Mouse (Mus musculus) embryonic facial prominence, embryonic 14.5 days (tissue): Measurements from ENCODE around the gene 4930518I15Rik. TPM values are rescaled to one million over a fixed set of nuclear protein-coding genes. Genes with fewer than 3 reads are reported as not detected.
A peak's percentile ranks its signal among the peaks of the same experiment; 100 is the strongest.
"Not testable (repeated sequence)": the region's sequence is repeated elsewhere in the genome, so short reads cannot be mapped to it uniquely, and the experiment has no call there.

Source experiments
- ATAC-seq: fragments of 200-750 bp; cut with Nextera tagmentation; 2 replicates; pipeline ENCODE4 v1.8.0; 2017; ENCODE audit warnings: low read depth, moderate number of reproducible peaks, moderate TSS enrichment
- DNase-seq: peaks from one replicate; pipeline ENCODE4 v3.0.0-alpha.2; 2015; ENCODE audit warnings: low spot score
- H3K27ac ChIP-seq: fragments of 300-500 bp; sonication (generic); replicated peaks from 2 replicates; pipeline ENCODE4 v1.5.1; 2014; ENCODE audit warnings: low read depth, mild to moderate bottlenecking, low read length, moderate library complexity
- H3K27me3 ChIP-seq: fragments of 300-500 bp; sonication (generic); replicated peaks from 2 replicates; pipeline ENCODE4 v1.6.1; 2014; ENCODE audit warnings: low read length; ENCODE audit not compliant: control insufficient read depth, insufficient read depth
- H3K36me3 ChIP-seq: fragments of 300-500 bp; sonication (generic); 2 replicates; pipeline ENCODE4 v1.6.1; 2014; ENCODE audit warnings: low read length, mixed read lengths; ENCODE audit not compliant: control insufficient read depth, insufficient read depth
- H3K4me1 ChIP-seq: fragments of 300-500 bp; sonication (generic); 2 replicates; pipeline ENCODE4 v1.6.1; 2014; ENCODE audit warnings: antibody characterized with exemption, low read length; ENCODE audit not compliant: control insufficient read depth, insufficient read depth
- H3K4me2 ChIP-seq: fragments of 300-500 bp; sonication (generic); 2 replicates; pipeline ENCODE4 v1.6.1; 2014; ENCODE audit warnings: low read depth, mild to moderate bottlenecking, low read length, moderate library complexity, mixed read lengths
- H3K4me3 ChIP-seq: fragments of 300-500 bp; sonication (generic); 2 replicates; pipeline ENCODE4 v1.5.1; 2014; ENCODE audit warnings: low read depth, mild to moderate bottlenecking, low read length
- H3K9ac ChIP-seq: fragments of 300-500 bp; sonication (generic); 2 replicates; pipeline ENCODE4 v1.6.1; 2014; ENCODE audit warnings: low read depth, mild to moderate bottlenecking, low read length, moderate library complexity, mixed read lengths
- H3K9me3 ChIP-seq: fragments of 300-500 bp; sonication (generic); 2 replicates; pipeline ENCODE4 v1.6.1; 2016; ENCODE audit warnings: low read length; ENCODE audit not compliant: control insufficient read depth
- WGBS: fragments of 180-500 bp; shearing (Covaris S2); extraction: QIAGEN DNeasy Blood & Tissue Kit; methylation state at CpG from one replicate; pipeline ENCODE4 v1.1.7; 2014; 5-methylcytosine and 5-hydroxymethylcytosine counted together
- polyA plus RNA-seq: library from polyadenylated mRNA; unstranded; fragments of >200 nt; fragmentation: Nextera tagmentation; extraction: Ambion mirVana; gene quantifications from 2 replicates; pipeline ENCODE4 v1.2.1, GENCODE M21; 2014

4930518I15Rik gene
- polyA plus RNA-seq, 1 experiment from 2014 or later = 3.2 TPM

DNA sequence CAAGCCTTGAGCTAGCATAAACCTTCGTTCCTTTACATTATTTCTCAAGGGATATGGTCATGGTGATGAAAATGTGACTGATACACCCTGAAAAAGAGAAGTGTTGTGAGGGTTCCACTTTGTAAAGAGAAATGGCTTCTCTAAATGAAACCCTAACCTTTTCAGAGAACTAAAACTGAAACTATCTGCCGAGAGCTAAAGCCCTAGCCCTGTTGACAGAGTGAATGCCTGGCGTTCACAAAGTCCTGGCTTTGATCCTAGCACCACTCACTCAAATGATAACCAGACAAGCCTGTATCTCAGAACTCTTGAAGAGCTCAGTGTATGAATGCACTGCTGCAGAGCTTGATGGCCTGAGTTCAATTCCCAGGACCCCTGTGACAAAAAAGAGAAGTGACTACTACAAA lies 358 bp downstream of the 4930518I15Rik start:
- Histone ChIP-seq H3K27me3 (no peaks in the 10 kb centered on the region), H3K9ac (no peak overlapping the region), H3K9me3 (no peaks in the 10 kb centered on the region), H3K4me2 (no peak overlapping the region), H3K4me1 (peaks cover 12% of the 10 kb centered on the region), H3K36me3 (peaks cover 46% of the 10 kb centered on the region), H3K27ac (no peak overlapping the region; the same call in 1 of the 2 replicates), H3K4me3 (no peak overlapping the region)
- DNase-seq = no peak
- WGBS = 61% methylated on average over 3 of the region's 3 CpGs
- no peak for ATAC-seq

DNA sequence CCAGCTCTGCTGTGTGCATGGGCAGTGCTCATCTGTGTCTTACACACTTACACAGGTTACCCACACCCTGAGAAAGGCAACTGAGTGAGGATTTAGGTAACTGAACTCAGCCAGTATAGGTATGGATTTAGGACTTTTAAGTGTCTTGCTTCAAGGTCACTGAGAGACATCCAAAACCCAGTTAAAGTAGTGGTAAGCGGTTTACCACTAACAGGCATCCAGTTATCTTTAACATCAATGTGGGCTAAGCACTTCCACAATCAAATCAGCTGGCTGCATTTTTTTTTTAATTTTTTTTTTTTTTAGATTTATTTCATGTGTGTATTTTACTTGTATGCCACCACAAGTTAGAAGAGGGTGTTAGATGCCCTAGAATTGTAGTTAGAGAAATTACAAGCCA lies 1.4 kb downstream of the 4930518I15Rik start:
- ATAC-seq = no peak
- no peak overlapping the region for H3K9ac ChIP-seq
- H3K27ac ChIP-seq = no peak overlapping the region
- H3K4me1 ChIP-seq = peaks cover 7% of the 10 kb centered on the region; the same call in 1 of the 2 replicates
- H3K9me3 ChIP-seq = no peaks in the 10 kb centered on the region
- peaks cover 56% of the 10 kb centered on the region for H3K36me3 ChIP-seq
- H3K4me2 ChIP-seq = no peak overlapping the region
- no peaks in the 10 kb centered on the region for H3K27me3 ChIP-seq
- DNase-seq = no peak
- WGBS = 91% methylated on average over 1 of the region's 1 CpGs
- H3K4me3 ChIP-seq = no peak overlapping the region

DNA sequence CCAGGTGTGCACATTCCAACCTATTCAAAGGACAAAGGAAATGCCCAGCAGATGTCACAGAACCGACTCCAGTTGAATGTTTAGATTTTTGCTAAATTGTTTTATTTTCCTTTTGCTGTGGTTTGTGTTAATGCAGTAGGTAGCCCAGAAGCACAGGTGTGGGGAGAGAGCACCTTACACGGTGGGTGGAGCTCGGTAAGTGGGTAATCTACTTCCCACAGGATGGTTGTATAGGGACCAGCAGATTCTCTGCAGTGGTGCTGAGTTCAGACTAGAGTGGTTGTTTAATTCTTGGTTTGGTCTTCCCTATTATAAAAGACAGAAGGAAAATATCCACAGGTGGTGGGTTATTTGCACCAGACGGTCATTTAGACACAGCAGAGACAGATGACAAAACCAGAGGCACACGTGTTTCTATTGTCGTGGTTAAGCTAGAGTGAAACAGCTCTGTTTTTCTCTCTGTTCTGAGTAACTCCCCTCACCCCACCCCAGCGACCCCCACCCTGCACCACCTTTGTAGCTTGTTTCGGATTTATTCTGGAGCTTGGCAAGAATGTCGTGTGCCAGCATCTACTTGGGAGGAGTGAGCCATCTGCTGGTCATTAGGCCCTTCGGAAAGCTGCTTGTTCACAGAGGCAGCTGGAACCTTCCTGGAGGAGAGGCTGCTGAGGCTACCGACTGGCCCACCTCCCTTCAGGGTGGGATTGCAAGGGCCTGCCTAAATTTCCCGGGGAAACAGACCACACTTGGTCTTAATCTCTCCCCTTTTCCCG lies 3.6 kb downstream of the 4930518I15Rik start:
- ATAC-seq = peak; percentile 66
- peak; percentile 85 for DNase-seq
- not testable (repeated sequence) for H3K4me3 ChIP-seq, H3K9ac ChIP-seq, H3K4me1 ChIP-seq, H3K27me3 ChIP-seq, H3K9me3 ChIP-seq, H3K4me2 ChIP-seq
- peaks cover 74% of the 10 kb centered on the region for H3K36me3 ChIP-seq
- H3K27ac ChIP-seq = peak overlapping the region; percentile 2; the same call in 1 of the 2 replicates
- WGBS = 26% methylated on average over 13 of the region's 13 CpGs

DNA sequence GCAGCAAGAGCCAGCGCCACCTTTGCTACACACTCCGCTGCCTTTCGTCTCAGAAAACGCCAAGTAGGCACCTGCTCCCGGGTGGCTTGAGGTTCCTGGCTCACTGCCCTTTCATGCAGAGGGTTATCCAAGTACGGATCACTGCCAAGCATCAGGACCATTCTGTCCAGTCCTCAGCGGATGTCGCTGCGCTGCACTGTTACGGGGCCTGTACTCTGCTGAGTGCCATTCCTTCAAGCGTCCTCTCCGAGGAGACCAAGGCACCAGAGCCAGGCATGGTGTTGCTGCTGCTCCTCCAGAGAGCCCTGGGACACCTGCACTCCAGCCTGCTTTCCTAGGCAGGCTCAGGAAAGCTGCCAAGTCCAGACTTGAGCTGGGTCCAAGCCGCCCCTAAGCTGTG lies 4.2 kb downstream of the 4930518I15Rik start:
- H3K36me3 ChIP-seq = peaks cover 80% of the 10 kb centered on the region
- not testable (repeated sequence) for H3K4me2 ChIP-seq, H3K27ac ChIP-seq, H3K9ac ChIP-seq, H3K9me3 ChIP-seq, DNase-seq, H3K27me3 ChIP-seq, H3K4me3 ChIP-seq, H3K4me1 ChIP-seq
- WGBS = 79% methylated on average over 7 of the region's 13 CpGs
- peak; percentile 44 for ATAC-seq

DNA sequence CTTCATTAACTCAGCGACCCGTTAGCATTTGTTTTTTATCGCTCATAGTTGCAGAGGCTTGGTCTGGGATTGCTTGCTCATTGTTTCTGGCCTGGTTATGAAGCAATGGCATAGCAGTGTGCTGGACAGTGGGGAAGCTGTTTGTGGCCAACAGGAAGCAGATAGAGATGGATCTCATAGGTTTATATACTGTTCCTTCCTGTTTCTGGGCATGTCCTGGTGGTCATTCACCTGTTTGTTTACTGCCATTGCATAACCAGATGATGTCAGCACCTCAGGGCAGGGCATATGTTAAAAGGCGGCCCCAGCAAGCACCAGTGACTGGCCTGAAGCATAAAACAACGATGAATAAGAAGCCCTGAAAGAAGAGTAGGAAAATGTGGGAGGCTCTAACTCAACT lies 7.2 kb downstream of the 4930518I15Rik start:
- no peak overlapping the region for H3K4me2 ChIP-seq
- H3K9ac ChIP-seq = no peak overlapping the region
- no peak overlapping the region for H3K4me3 ChIP-seq
- H3K27ac ChIP-seq = no peak overlapping the region
- no peaks in the 10 kb centered on the region for H3K4me1 ChIP-seq
- no peaks in the 10 kb centered on the region for H3K9me3 ChIP-seq
- no peaks in the 10 kb centered on the region for H3K27me3 ChIP-seq
- H3K36me3 ChIP-seq = peaks cover 81% of the 10 kb centered on the region
- no peak for ATAC-seq
- DNase-seq = no peak
- 91% methylated on average over 5 of the region's 5 CpGs for WGBS

DNA sequence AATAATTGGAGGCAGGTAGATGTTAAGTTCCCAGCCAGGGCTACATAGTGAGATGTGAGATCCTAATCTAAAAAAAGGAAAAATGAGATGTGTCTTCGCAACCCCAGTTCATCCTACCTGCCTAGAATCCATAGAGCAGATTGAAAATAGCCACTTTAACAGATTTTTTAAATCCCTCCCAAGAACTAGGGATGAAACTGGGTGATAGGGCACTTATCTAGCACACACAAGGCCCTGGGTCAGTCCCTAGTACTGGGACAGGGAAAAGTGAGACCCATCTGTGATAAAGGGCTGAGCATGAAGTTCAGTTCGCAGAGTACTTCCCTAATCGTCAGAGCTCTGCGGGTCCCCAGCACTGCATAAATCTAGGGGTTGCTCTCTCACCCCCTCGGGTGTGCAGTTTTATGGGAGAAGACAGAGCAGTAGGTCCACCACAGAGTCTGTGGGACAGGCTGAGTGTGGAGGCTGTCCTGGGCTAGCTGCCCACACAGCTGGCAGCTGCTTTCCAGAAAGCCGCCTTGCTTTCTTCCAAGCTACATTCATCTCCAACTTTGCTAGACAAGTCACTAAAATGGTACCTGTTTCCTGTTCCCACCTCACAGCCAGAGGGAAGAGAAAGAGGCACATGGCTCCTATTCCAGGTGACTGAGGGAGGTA lies 9.1 kb downstream of the 4930518I15Rik start:
- 76% methylated on average over 6 of the region's 6 CpGs for WGBS
- Histone ChIP-seq H3K9me3 (no peaks in the 10 kb centered on the region), H3K4me2 (no peak overlapping the region), H3K4me1 (peaks cover 8% of the 10 kb centered on the region), H3K9ac (no peak overlapping the region), H3K27ac (no peak overlapping the region), H3K4me3 (no peak overlapping the region), H3K36me3 (peaks cover 86% of the 10 kb centered on the region), H3K27me3 (no peaks in the 10 kb centered on the region)
- no peak for ATAC-seq
- DNase-seq = no peak

DNA sequence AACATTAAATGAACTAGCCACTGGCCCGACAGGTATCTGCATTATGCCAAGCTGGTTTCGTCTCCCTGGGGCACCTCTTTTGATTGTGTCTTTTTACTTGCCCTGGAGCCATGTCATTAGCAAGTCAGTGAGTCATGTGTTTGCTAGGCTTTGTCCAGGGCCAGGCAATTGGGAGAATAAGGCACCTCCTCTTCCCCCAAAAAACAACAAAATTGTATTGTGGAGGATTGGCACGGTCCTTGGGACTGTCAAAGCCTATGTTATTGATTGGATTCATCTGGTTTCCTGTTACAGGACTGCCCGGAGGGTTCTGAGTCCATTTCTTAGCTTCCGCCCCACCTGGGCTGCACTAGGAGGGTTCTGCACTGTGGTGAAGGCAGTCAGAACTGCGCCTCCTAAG lies 10.1 kb downstream of the 4930518I15Rik start:
- WGBS = 46% methylated on average over 6 of the region's 6 CpGs
- no peak overlapping the region for H3K4me3 ChIP-seq
- peaks cover 17% of the 10 kb centered on the region for H3K4me1 ChIP-seq
- peaks cover 83% of the 10 kb centered on the region for H3K36me3 ChIP-seq
- no peak for DNase-seq
- no peak overlapping the region for H3K27ac ChIP-seq
- no peak overlapping the region for H3K9ac ChIP-seq
- ATAC-seq = no peak
- H3K27me3 ChIP-seq = no peaks in the 10 kb centered on the region
- H3K9me3 ChIP-seq = no peaks in the 10 kb centered on the region
- no peak overlapping the region for H3K4me2 ChIP-seq

DNA sequence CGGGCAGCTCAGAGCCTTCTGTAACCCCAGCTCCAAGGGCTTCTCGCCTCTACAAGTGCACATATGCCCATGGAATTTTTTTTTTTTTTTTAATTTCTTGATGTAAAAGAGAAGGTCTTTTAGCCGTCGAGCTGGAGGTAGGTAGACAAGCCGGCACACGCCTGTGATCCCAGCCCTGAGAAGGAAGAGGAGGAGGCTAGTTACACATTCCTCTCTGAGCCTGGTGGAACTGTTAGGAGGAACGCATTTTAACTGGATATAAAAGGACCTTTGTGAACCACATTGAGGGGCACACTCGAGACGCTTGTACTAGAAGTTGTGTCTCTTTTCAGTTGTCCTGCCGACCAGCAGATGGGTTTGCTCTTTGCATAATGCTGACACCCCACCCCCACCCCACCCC lies 13.0 kb downstream of the 4930518I15Rik start:
- peaks cover 54% of the 10 kb centered on the region for H3K36me3 ChIP-seq
- peak overlapping the region; percentile 34; the same call in 1 of the 2 replicates for H3K9ac ChIP-seq
- H3K9me3 ChIP-seq = no peaks in the 10 kb centered on the region
- no peak overlapping the region for H3K4me3 ChIP-seq
- DNase-seq (peak; percentile 70), ATAC-seq (no peak)
- peak overlapping the region; percentile 6 for H3K27ac ChIP-seq
- 27% methylated on average over 10 of the region's 10 CpGs for WGBS
- no peaks in the 10 kb centered on the region for H3K27me3 ChIP-seq
- H3K4me1 ChIP-seq = peaks cover 26% of the 10 kb centered on the region
- H3K4me2 ChIP-seq = 0 out of 2 replicates have a peak overlapping the region, but pooled peaks have one; percentile 0
